Mouse (Mus musculus): ENCODE results near the gene Trak1.

- no peak for TF ChIP-seq HCFC1 (IDR thresholded peaks at IDR 0.05; ENCODE audit: borderline replicate concordance, insufficient read depth, low read length)
- no peak for TF ChIP-seq MAFK (IDR thresholded peaks at IDR 0.05; ENCODE audit: insufficient read depth, low read depth, low read length)
- no peak for TF ChIP-seq CHD2 (IDR thresholded peaks at IDR 0.05; ENCODE audit: low read depth, low read length)
- no peak for TF ChIP-seq ZC3H11A (IDR thresholded peaks at IDR 0.05; ENCODE audit: borderline replicate concordance, low read depth, low read length)
- no peak for TF ChIP-seq ZNF384 (IDR thresholded peaks at IDR 0.05; ENCODE audit: low read depth, low read length)
Measured at GRCm38 (mm10) chr9:121352131-121352606, 54.9 kb downstream of the Trak1 start.

Measured in ES-E14 (cell line).